Mouse (Mus musculus): ENCODE data around the gene Ntn4. TPM values are rescaled to one million over a fixed set of nuclear protein-coding genes. Genes with fewer than 3 reads are reported as not detected.
A peak's percentile ranks its signal among the peaks of the same experiment; 100 is the strongest.

Gene Ntn4
- total RNA-seq, 2 experiments from 2014 or later, result 9.1 to 11.5 TPM

GRCm38 (mm10) chr10:93614850-93615249 is 25.6 kb upstream of the Ntn4 start:
- no peak for TF ChIP-seq CTCF (IDR thresholded peaks at IDR 0.05)
- no peak overlapping the region for H3K4me3 ChIP-seq
- DNase-seq (ENCODE audit: extremely low spot score in 1 of 2, low spot score in 2 of 2), result no peak
- H3K27ac ChIP-seq, result no peak overlapping the region
- intact Hi-C loops (cut with DNase I), result no loop called here

GRCm38 (mm10) chr10:93620438-93621179 is 19.9 kb upstream of the Ntn4 start:
- TF ChIP-seq CTCF (IDR thresholded peaks at IDR 0.05), result no peak
- Histone ChIP-seq H3K4me3 (no peak overlapping the region), H3K27ac (no peak overlapping the region)
- no peak for DNase-seq (ENCODE audit: extremely low spot score in 1 of 2, low spot score in 2 of 2)
- intact Hi-C loops (cut with DNase I), result no loop called here

GRCm38 (mm10) chr10:93623725-93624124 is 16.8 kb upstream of the Ntn4 start:
- no peak overlapping the region for H3K27ac ChIP-seq
- intact Hi-C loops (cut with DNase I), result no loop called here

GRCm38 (mm10) chr10:93624151-93624550 is 16.3 kb upstream of the Ntn4 start:
- TF ChIP-seq CTCF (IDR thresholded peaks at IDR 0.05), result no peak
- DNase-seq (ENCODE audit: extremely low spot score in 1 of 2, low spot score in 2 of 2), result no peak
- Histone ChIP-seq H3K27ac (no peak overlapping the region), H3K4me3 (no peak overlapping the region)
- intact Hi-C loops (cut with DNase I), result no loop called here

More at GRCm38 (mm10) chr10:93623725-93624124, 16.8 kb upstream of the Ntn4 start:
- no peak for DNase-seq (ENCODE audit: extremely low spot score in 1 of 2, low spot score in 2 of 2)
- no peak for TF ChIP-seq CTCF (IDR thresholded peaks at IDR 0.05)
- no peak overlapping the region for H3K4me3 ChIP-seq

- Histone ChIP-seq H3K27ac (no peak overlapping the region), H3K4me3 (no peak overlapping the region)
- no peak for TF ChIP-seq CTCF (IDR thresholded peaks at IDR 0.05)
- intact Hi-C loops (cut with DNase I), result no loop called here
- no peak for DNase-seq (ENCODE audit: extremely low spot score in 1 of 2, low spot score in 2 of 2)
Observed at GRCm38 (mm10) chr10:93630310-93630709, 10.2 kb upstream of the Ntn4 start.

- Histone ChIP-seq H3K27ac (no peak overlapping the region), H3K4me3 (no peak overlapping the region)
- TF ChIP-seq CTCF (IDR thresholded peaks at IDR 0.05), result no peak
- intact Hi-C loops (cut with DNase I), result no loop called here
- DNase-seq (ENCODE audit: extremely low spot score in 1 of 2, low spot score in 2 of 2), result no peak
Observed at GRCm38 (mm10) chr10:93632086-93632485, 8.4 kb upstream of the Ntn4 start.

- TF ChIP-seq CTCF (IDR thresholded peaks at IDR 0.05), result no peak
- H3K4me3 ChIP-seq, result no peak overlapping the region
- no peak overlapping the region for H3K27ac ChIP-seq
- no peak for DNase-seq (ENCODE audit: extremely low spot score in 1 of 2, low spot score in 2 of 2)
- intact Hi-C loops (cut with DNase I), result no loop called here
Observed at GRCm38 (mm10) chr10:93633563-93633962, 6.9 kb upstream of the Ntn4 start.

GRCm38 (mm10) chr10:93633971-93634370 is 6.5 kb upstream of the Ntn4 start:
- Histone ChIP-seq H3K27ac (no peak overlapping the region), H3K4me3 (no peak overlapping the region)
- no peak for DNase-seq (ENCODE audit: extremely low spot score in 1 of 2, low spot score in 2 of 2)
- intact Hi-C loops (cut with DNase I), result no loop called here
- TF ChIP-seq CTCF (IDR thresholded peaks at IDR 0.05), result no peak

GRCm38 (mm10) chr10:93635941-93636340 is 4.5 kb upstream of the Ntn4 start:
- intact Hi-C loops (cut with DNase I), result no loop called here
- Histone ChIP-seq H3K27ac (no peak overlapping the region), H3K4me3 (no peak overlapping the region)
- no peak for DNase-seq (ENCODE audit: extremely low spot score in 1 of 2, low spot score in 2 of 2)
- no peak for TF ChIP-seq CTCF (IDR thresholded peaks at IDR 0.05)

- Histone ChIP-seq H3K27ac (peak overlapping the region; percentile 65), H3K4me3 (peak overlapping the region; percentile 75)
- intact Hi-C loops (cut with DNase I), result no loop called here
- no peak for TF ChIP-seq CTCF (IDR thresholded peaks at IDR 0.05)
- peak; percentile 19 to 33 for DNase-seq (ENCODE audit: extremely low spot score in 1 of 2, low spot score in 2 of 2)
Observed at GRCm38 (mm10) chr10:93640953-93641820, 706 bp downstream of the Ntn4 start.

GRCm38 (mm10) chr10:93641821-93642746 is 1.6 kb downstream of the Ntn4 start:
- TF ChIP-seq CTCF (IDR thresholded peaks at IDR 0.05), result no peak
- peak overlapping the region; percentile 65 for H3K27ac ChIP-seq
- peak in 1 of 2 experiments; percentile 13 for DNase-seq (ENCODE audit: extremely low spot score in 1 of 2, low spot score in 2 of 2)
- H3K4me3 ChIP-seq, result peak overlapping the region; percentile 75
- intact Hi-C loops (cut with DNase I), result no loop called here
